Mouse (Mus musculus): ENCODE results near the gene Rhoc.
"Not testable (repeated sequence)": the region's sequence is repeated elsewhere in the genome, so short reads cannot be mapped to it uniquely, and the experiment has no call there.

The Rhoc gene

GRCm38 (mm10) chr3:104788561-104789311 is 561 bp downstream of the Rhoc start:
- DNase-seq, result peak; percentile 32

- no peak for DNase-seq
Measured at GRCm38 (mm10) chr3:104789312-104789605, 1.1 kb downstream of the Rhoc start.

- DNase-seq, result no peak
Measured at GRCm38 (mm10) chr3:104789822-104790221, 1.6 kb downstream of the Rhoc start.

- no peak for DNase-seq
Measured at GRCm38 (mm10) chr3:104790401-104790937, 2.3 kb downstream of the Rhoc start.

- DNase-seq, result no peak
Measured at GRCm38 (mm10) chr3:104791017-104791416, 2.8 kb downstream of the Rhoc start.

GRCm38 (mm10) chr3:104791671-104792070 is 3.5 kb downstream of the Rhoc start:
- no peak for DNase-seq

- DNase-seq, result no peak
Measured at GRCm38 (mm10) chr3:104792360-104793270, 4.4 kb downstream of the Rhoc start.

- no peak for DNase-seq
Measured at GRCm38 (mm10) chr3:104793871-104794828, 6.0 kb downstream of the Rhoc start.

GRCm38 (mm10) chr3:104794953-104795470 is 6.8 kb downstream of the Rhoc start:
- no peak for DNase-seq

- no peak for DNase-seq
Measured at GRCm38 (mm10) chr3:104795661-104796340, 7.6 kb downstream of the Rhoc start.

- no peak for DNase-seq
Measured at GRCm38 (mm10) chr3:104796430-104797082, 8.4 kb downstream of the Rhoc start.

GRCm38 (mm10) chr3:104800681-104801080 is 12.5 kb downstream of the Rhoc start:
- no peak for DNase-seq

GRCm38 (mm10) chr3:104801481-104801880 is 13.3 kb downstream of the Rhoc start:
- DNase-seq, result no peak

- DNase-seq, result no peak
Measured at GRCm38 (mm10) chr3:104804312-104804711, 16.1 kb downstream of the Rhoc start.

- no peak for DNase-seq
Measured at GRCm38 (mm10) chr3:104805539-104805938, 17.4 kb downstream of the Rhoc start.

- no peak for DNase-seq
Measured at GRCm38 (mm10) chr3:104811752-104812151, 23.6 kb downstream of the Rhoc start.

- DNase-seq, result no peak
Measured at GRCm38 (mm10) chr3:104812254-104812653, 24.1 kb downstream of the Rhoc start.

GRCm38 (mm10) chr3:104813227-104813626 is 25.1 kb downstream of the Rhoc start:
- DNase-seq, result not testable (repeated sequence)

- DNase-seq, result no peak
Measured at GRCm38 (mm10) chr3:104814746-104815145, 26.6 kb downstream of the Rhoc start.

GRCm38 (mm10) chr3:104815346-104815745 is 27.2 kb downstream of the Rhoc start:
- DNase-seq, result no peak

GRCm38 (mm10) chr3:104816130-104816529 is 28.0 kb downstream of the Rhoc start:
- no peak for DNase-seq
